Mouse (Mus musculus): ENCODE data around the gene Lrrn2. TPM values are rescaled to one million over a fixed set of nuclear protein-coding genes. Genes with fewer than 3 reads are reported as not detected.

Lrrn2 gene
- polyA plus RNA-seq, 1 experiment from 2014 or later, result 5.1 TPM

GRCm38 (mm10) chr1:132892065-132892464, 12.0 kb downstream of the Lrrn2 start:
- H3K4me3 ChIP-seq, result no peak overlapping the region
- 78% methylated on average over 2 of the region's 2 CpGs for WGBS
- no peaks in the 10 kb centered on the region for H3K9me3 ChIP-seq
- H3K27me3 ChIP-seq (ENCODE audit: insufficient read depth, poor library complexity, severe bottlenecking), result peaks cover 8% of the 10 kb centered on the region; the same call in 1 of the 2 replicates
- no peak overlapping the region for H3K27ac ChIP-seq
- peaks cover 20% of the 10 kb centered on the region for H3K4me1 ChIP-seq
- no peaks in the 10 kb centered on the region; the same call in 1 of the 2 replicates for H3K36me3 ChIP-seq
- no peak for DNase-seq (ENCODE audit: low spot score)

GRCm38 (mm10) chr1:132893311-132894077, 13.4 kb downstream of the Lrrn2 start:
- no peaks in the 10 kb centered on the region for H3K9me3 ChIP-seq
- H3K4me1 ChIP-seq, result peaks cover 20% of the 10 kb centered on the region
- 42% methylated on average over 17 of the region's 17 CpGs for WGBS
- no peak overlapping the region for H3K4me3 ChIP-seq
- H3K27me3 ChIP-seq (ENCODE audit: insufficient read depth, poor library complexity, severe bottlenecking), result peaks cover 5% of the 10 kb centered on the region; the same call in 1 of the 2 replicates
- H3K27ac ChIP-seq, result peak overlapping the region; percentile 49; the same call in 1 of the 2 replicates
- DNase-seq (ENCODE audit: low spot score), result peak; percentile 77
- H3K36me3 ChIP-seq, result no peaks in the 10 kb centered on the region; the same call in 1 of the 2 replicates

- Histone ChIP-seq H3K36me3 (no peaks in the 10 kb centered on the region), H3K4me3 (no peak overlapping the region), H3K4me1 (peaks cover 17% of the 10 kb centered on the region), H3K27me3 (ENCODE audit: insufficient read depth, poor library complexity, severe bottlenecking) (peaks cover 13% of the 10 kb centered on the region), H3K27ac (no peak overlapping the region), H3K9me3 (no peaks in the 10 kb centered on the region)
- 91% methylated on average over 6 of the region's 6 CpGs for WGBS
- DNase-seq (ENCODE audit: low spot score), result no peak
These were observed 19.0 kb downstream of the Lrrn2 start for GRCm38 (mm10) chr1:132899029-132899428.

DNA sequence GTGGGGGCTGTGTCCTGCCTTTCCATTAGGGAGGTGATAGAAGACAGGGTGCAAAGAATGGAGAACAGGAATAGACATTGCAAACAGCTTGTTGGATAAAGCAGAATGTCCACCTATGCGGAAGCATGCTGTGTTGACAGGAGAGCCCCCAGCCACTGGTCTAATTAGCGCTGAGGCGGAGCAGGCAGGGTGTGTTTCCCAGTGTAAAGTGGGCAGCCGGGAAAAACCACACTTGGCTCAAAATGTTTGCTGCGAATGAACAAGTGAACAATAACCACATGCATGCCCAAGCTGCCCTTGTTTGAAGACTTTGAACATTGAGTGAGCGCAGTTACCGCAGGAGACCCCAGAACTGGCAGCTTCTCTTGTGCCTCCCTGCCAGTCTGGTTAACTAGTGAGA, 19.6 kb downstream of the Lrrn2 start:
- WGBS, result 64% methylated on average over 7 of the region's 7 CpGs
- peaks cover 12% of the 10 kb centered on the region for H3K4me1 ChIP-seq
- H3K27me3 ChIP-seq (ENCODE audit: insufficient read depth, poor library complexity, severe bottlenecking), result peaks cover 13% of the 10 kb centered on the region
- no peak for DNase-seq (ENCODE audit: low spot score)
- H3K27ac ChIP-seq, result no peak overlapping the region
- H3K36me3 ChIP-seq, result no peaks in the 10 kb centered on the region
- no peak overlapping the region for H3K4me3 ChIP-seq
- H3K9me3 ChIP-seq, result no peaks in the 10 kb centered on the region

GRCm38 (mm10) chr1:132900945-132901344, 20.9 kb downstream of the Lrrn2 start:
- WGBS, result 80% methylated on average over 5 of the region's 5 CpGs
- peaks cover 11% of the 10 kb centered on the region for H3K4me1 ChIP-seq
- no peaks in the 10 kb centered on the region for H3K9me3 ChIP-seq
- H3K4me3 ChIP-seq, result no peak overlapping the region
- no peaks in the 10 kb centered on the region for H3K36me3 ChIP-seq
- peak; percentile 71 for DNase-seq (ENCODE audit: low spot score)
- peaks cover 13% of the 10 kb centered on the region for H3K27me3 ChIP-seq (ENCODE audit: insufficient read depth, poor library complexity, severe bottlenecking)
- H3K27ac ChIP-seq, result no peak overlapping the region

GRCm38 (mm10) chr1:132903519-132903918, 23.4 kb downstream of the Lrrn2 start:
- peaks cover 13% of the 10 kb centered on the region for H3K27me3 ChIP-seq (ENCODE audit: insufficient read depth, poor library complexity, severe bottlenecking)
- no peaks in the 10 kb centered on the region for H3K36me3 ChIP-seq
- WGBS, result 63% methylated on average over 4 of the region's 4 CpGs
- H3K4me1 ChIP-seq, result peaks cover 11% of the 10 kb centered on the region
- no peak for DNase-seq (ENCODE audit: low spot score)
- H3K27ac ChIP-seq, result no peak overlapping the region
- H3K9me3 ChIP-seq, result no peaks in the 10 kb centered on the region
- no peak overlapping the region for H3K4me3 ChIP-seq

GRCm38 (mm10) chr1:132909090-132909489, 29.0 kb downstream of the Lrrn2 start:
- DNase-seq (ENCODE audit: low spot score), result peak; percentile 74
- Histone ChIP-seq H3K9me3 (no peaks in the 10 kb centered on the region), H3K4me3 (no peak overlapping the region), H3K27me3 (ENCODE audit: insufficient read depth, poor library complexity, severe bottlenecking) (peaks cover 7% of the 10 kb centered on the region; the same call in 1 of the 2 replicates), H3K36me3 (no peaks in the 10 kb centered on the region), H3K27ac (no peak overlapping the region), H3K4me1 (no peaks in the 10 kb centered on the region; the same call in 1 of the 2 replicates)
- WGBS, result 66% methylated on average over 4 of the region's 4 CpGs

GRCm38 (mm10) chr1:132909951-132910350, 29.9 kb downstream of the Lrrn2 start:
- Histone ChIP-seq H3K4me1 (no peaks in the 10 kb centered on the region; the same call in 1 of the 2 replicates), H3K27me3 (ENCODE audit: insufficient read depth, poor library complexity, severe bottlenecking) (peaks cover 7% of the 10 kb centered on the region; the same call in 1 of the 2 replicates), H3K4me3 (no peak overlapping the region), H3K9me3 (no peaks in the 10 kb centered on the region), H3K36me3 (no peaks in the 10 kb centered on the region), H3K27ac (no peak overlapping the region)
- no peak for DNase-seq (ENCODE audit: low spot score)
- 53% methylated on average over 1 of the region's 1 CpGs for WGBS

- Histone ChIP-seq H3K36me3 (no peaks in the 10 kb centered on the region), H3K27ac (no peak overlapping the region), H3K4me1 (no peaks in the 10 kb centered on the region; the same call in 1 of the 2 replicates), H3K27me3 (ENCODE audit: insufficient read depth, poor library complexity, severe bottlenecking) (peaks cover 7% of the 10 kb centered on the region; the same call in 1 of the 2 replicates), H3K9me3 (no peaks in the 10 kb centered on the region), H3K4me3 (no peak overlapping the region)
- DNase-seq (ENCODE audit: low spot score), result no peak
- WGBS, result 71% methylated on average over 11 of the region's 11 CpGs
These were observed 30.5 kb downstream of the Lrrn2 start for GRCm38 (mm10) chr1:132910414-132911041.

DNA sequence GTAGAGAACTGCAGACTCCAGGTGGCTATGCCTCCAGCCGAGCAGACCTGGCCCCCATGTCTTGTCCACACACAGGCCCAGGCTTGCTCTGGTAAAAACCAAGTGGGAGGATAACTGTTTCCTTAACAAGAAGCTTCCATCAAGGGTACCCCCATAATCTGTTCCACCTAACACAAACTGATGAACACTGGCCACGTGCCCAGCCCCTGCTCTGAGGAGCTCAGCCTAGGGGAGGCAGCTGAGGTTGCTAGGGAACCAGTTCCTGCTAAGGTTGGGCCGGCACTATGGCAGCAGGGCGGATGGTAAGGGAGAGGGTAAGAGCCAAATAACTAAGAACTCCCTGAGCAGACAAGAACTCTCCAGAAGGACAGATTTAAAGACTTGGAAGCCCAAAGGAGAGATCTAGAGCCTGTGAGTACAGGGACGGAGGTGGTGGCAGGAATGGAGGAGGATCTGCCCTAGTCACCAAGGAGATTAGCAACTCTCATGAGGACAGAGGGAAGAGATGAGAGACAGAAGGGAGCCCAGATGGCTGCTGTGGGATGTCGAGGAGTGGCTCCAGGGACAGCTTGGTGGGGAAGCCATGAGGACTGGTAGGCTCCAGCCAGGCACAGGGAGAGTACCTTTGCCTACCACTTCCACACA, 35.9 kb downstream of the Lrrn2 start:
- DNase-seq (ENCODE audit: low spot score), result no peak
- peaks cover 33% of the 10 kb centered on the region for H3K27me3 ChIP-seq (ENCODE audit: insufficient read depth, poor library complexity, severe bottlenecking)
- peaks cover 23% of the 10 kb centered on the region for H3K4me1 ChIP-seq
- H3K36me3 ChIP-seq, result no peaks in the 10 kb centered on the region
- no peak overlapping the region for H3K27ac ChIP-seq
- no peak overlapping the region for H3K4me3 ChIP-seq
- WGBS, result 61% methylated on average over 6 of the region's 6 CpGs
- no peaks in the 10 kb centered on the region for H3K9me3 ChIP-seq

DNA sequence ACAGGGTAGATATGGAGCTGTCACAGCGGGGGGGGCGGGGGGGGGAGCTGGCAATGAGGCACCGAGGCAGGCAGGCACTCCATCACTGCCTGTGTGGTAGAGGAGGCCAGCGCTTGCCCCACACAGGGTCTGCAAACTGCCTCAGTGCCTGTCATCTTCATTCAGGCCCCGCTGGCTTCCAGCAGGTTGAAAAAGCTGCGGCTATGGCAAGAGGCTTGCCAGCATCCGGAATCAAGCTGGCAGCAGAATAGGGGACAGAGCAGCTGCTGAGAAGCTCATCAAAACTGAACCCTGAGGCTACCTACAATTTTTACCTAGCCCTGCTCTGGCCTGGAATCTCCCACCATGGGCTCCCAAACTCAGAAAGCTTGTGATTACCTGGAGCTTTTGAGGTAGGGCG, 37.5 kb downstream of the Lrrn2 start:
- peak; percentile 70 for DNase-seq (ENCODE audit: low spot score)
- peaks cover 26% of the 10 kb centered on the region for H3K27me3 ChIP-seq (ENCODE audit: insufficient read depth, poor library complexity, severe bottlenecking)

DNA sequence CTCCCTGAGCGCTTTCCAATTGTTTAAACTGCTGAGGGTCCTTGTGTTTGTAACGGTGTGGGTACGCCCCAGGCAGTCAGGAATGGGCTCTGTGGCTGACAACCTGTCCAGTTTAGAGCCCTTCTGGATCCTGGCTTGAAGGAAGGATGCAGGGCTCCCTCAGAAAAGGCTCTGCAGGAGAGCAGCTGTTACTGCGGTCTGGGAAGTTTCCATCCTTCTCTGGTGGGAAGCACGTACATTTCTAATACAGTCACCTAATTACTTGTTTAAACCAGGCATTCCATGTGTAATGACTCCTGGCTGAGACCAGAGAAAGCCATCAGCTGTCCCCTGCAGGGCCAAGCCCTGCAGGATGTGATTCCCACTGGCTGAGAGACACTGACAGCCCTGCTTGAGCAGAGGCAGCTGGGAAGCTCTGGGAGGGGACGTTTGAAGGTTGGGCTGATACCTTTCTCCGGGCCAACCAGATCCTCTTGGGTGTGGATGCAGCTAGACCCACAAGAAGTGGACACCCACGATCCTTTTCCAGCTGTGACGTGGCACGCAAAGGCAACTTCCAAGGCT, 38.1 kb downstream of the Lrrn2 start:
- peaks cover 26% of the 10 kb centered on the region for H3K27me3 ChIP-seq (ENCODE audit: insufficient read depth, poor library complexity, severe bottlenecking)
- WGBS, result 19% methylated on average over 10 of the region's 10 CpGs

More for the DNA sequence above, 37.5 kb downstream of the Lrrn2 start:
- Histone ChIP-seq H3K36me3 (no peaks in the 10 kb centered on the region), H3K27ac (no peak overlapping the region), H3K9me3 (no peaks in the 10 kb centered on the region), H3K4me3 (no peak overlapping the region), H3K4me1 (peaks cover 38% of the 10 kb centered on the region)
- WGBS, result 11% methylated on average over 8 of the region's 8 CpGs

More for the DNA sequence above, 38.1 kb downstream of the Lrrn2 start:
- Histone ChIP-seq H3K4me3 (0 out of 2 replicates have a peak overlapping the region, but pooled peaks have one; percentile 1), H3K27ac (no peak overlapping the region), H3K9me3 (no peaks in the 10 kb centered on the region), H3K36me3 (no peaks in the 10 kb centered on the region), H3K4me1 (peaks cover 39% of the 10 kb centered on the region)
- DNase-seq (ENCODE audit: low spot score), result no peak
